Mouse (Mus musculus): ENCODE results near the gene Zic1. TPM values are rescaled to one million over a fixed set of nuclear protein-coding genes. Genes with fewer than 3 reads are reported as not detected.

Gene Zic1
- total and polyA plus RNA-seq, 3 experiments, result 0.08 TPM; not detected in 2

- H3K9ac ChIP-seq (ENCODE audit: low read depth, low read length), result no peak overlapping the region
- H3K27ac ChIP-seq, result no peak overlapping the region
- no peak for TF ChIP-seq POLR2A (IDR thresholded peaks at IDR 0.05; ENCODE audit: insufficient read depth, low read depth, low read length)
- no peak for TF ChIP-seq EP300 (IDR thresholded peaks at IDR 0.05; ENCODE audit: insufficient read depth, low read depth, low read length)
- no peak for TF ChIP-seq CTCF (IDR thresholded peaks at IDR 0.05)
- H3K36me3 ChIP-seq (ENCODE audit: control insufficient read depth, insufficient read depth, low read length), result no peaks in the 10 kb centered on the region
- H3K4me3 ChIP-seq, result no peak overlapping the region
- intact Hi-C loops (cut with DNase I), result no loop called here
- H3K4me1 ChIP-seq (ENCODE audit: control insufficient read depth, insufficient read depth, low read length), result no peaks in the 10 kb centered on the region
- H3K79me2 ChIP-seq (replicated peaks; ENCODE audit: control insufficient read depth, insufficient read depth, low read length), result no peaks in the 10 kb centered on the region
- H3K27me3 ChIP-seq (ENCODE audit: control insufficient read depth, insufficient read depth, low read length), result peaks cover 30% of the 10 kb centered on the region
- DNase-seq, result no peak
- WGBS, result 6% methylated on average over 8 of the region's 8 CpGs
Measured at GRCm38 (mm10) chr9:91385561-91386430, 20.2 kb upstream of the Zic1 start.

DNA sequence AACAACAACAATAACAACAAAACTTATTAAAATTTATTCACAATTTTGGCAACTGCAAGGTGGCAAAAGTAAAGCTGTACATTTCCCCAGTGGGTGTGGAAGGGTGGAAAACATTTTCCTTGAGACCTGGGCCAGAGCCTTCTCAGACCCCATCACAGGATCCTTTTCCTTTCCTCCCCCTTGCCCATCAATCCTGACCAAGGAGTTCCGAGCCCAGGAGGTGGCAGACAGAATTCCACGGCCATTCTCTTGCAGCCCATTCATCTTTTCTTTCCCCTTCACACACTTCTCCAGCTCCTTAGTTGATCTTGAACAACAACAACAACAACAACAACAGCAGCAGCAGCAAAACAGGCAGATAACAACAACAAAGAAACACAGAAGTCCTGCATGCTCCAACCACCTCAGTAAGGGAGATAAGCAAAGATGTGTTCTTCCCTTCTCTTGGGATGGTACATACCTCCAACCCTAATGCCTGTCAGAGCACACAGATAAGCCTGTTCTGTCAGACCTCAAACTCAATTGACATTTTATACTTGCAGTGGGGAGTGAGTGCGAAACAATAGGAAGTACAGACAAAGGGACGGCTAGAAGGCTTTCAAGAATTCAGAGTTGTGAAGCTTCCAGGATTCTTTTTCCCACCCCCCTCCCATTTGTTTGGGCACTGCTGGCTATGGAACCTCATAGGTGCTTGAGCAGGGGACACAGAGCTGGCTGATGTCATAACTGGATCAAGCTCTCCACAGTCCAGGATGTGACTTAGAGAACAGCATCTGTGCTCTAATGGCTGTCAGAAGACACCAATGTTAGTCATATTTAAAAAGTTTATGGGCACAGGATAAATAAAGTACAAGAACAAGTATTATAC, 19.3 kb upstream of the Zic1 start:
- H3K4me1 ChIP-seq (ENCODE audit: control insufficient read depth, insufficient read depth, low read length), result no peaks in the 10 kb centered on the region

DNA sequence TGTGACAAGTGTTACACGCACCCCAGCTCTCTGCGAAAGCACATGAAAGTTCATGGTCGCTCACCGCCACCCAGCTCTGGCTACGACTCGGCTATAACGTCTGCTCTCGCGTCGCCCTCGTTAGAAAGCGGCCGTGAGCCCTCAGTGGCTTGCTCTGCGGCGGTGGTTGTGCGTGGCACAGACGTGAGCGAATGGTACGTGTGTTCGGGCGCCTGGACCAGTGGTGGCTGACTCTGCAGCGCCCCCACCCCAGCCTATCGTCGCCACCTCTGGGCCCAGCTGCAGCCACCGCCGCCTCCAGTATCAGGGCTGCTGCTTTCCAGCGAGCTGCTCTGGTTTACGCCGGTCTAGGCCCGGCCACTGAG, 18.5 kb upstream of the Zic1 start:
- no peaks in the 10 kb centered on the region for H3K79me2 ChIP-seq (replicated peaks; ENCODE audit: control insufficient read depth, insufficient read depth, low read length)
- no peaks in the 10 kb centered on the region for H3K4me1 ChIP-seq (ENCODE audit: control insufficient read depth, insufficient read depth, low read length)
- DNase-seq, result no peak
- no peaks in the 10 kb centered on the region for H3K36me3 ChIP-seq (ENCODE audit: control insufficient read depth, insufficient read depth, low read length)
- TF ChIP-seq POLR2A (IDR thresholded peaks at IDR 0.05; ENCODE audit: insufficient read depth, low read depth, low read length) (no peak), EP300 (IDR thresholded peaks at IDR 0.05; ENCODE audit: insufficient read depth, low read depth, low read length) (no peak), CTCF (IDR thresholded peaks at IDR 0.05) (no peak)
- H3K27ac ChIP-seq, result no peak overlapping the region
- H3K4me3 ChIP-seq, result no peak overlapping the region
- H3K27me3 ChIP-seq (ENCODE audit: control insufficient read depth, insufficient read depth, low read length), result peaks cover 36% of the 10 kb centered on the region
- WGBS, result 2% methylated on average over 30 of the region's 30 CpGs
- H3K9ac ChIP-seq (ENCODE audit: low read depth, low read length), result no peak overlapping the region
- intact Hi-C loops (cut with DNase I), result no loop called here

More for the DNA sequence above, 19.3 kb upstream of the Zic1 start:
- no peak for DNase-seq
- Histone ChIP-seq H3K4me3 (no peak overlapping the region), H3K27ac (no peak overlapping the region), H3K9ac (ENCODE audit: low read depth, low read length) (no peak overlapping the region), H3K36me3 (ENCODE audit: control insufficient read depth, insufficient read depth, low read length) (no peaks in the 10 kb centered on the region), H3K79me2 (replicated peaks; ENCODE audit: control insufficient read depth, insufficient read depth, low read length) (no peaks in the 10 kb centered on the region), H3K27me3 (ENCODE audit: control insufficient read depth, insufficient read depth, low read length) (peaks cover 35% of the 10 kb centered on the region)
- intact Hi-C loops (cut with DNase I), result no loop called here
- TF ChIP-seq EP300 (IDR thresholded peaks at IDR 0.05; ENCODE audit: insufficient read depth, low read depth, low read length) (no peak), CTCF (IDR thresholded peaks at IDR 0.05) (no peak), POLR2A (IDR thresholded peaks at IDR 0.05; ENCODE audit: insufficient read depth, low read depth, low read length) (no peak)
- WGBS, result 9% methylated on average over 4 of the region's 4 CpGs

GRCm38 (mm10) chr9:91383441-91384135, 18.0 kb upstream of the Zic1 start:
- H3K9ac ChIP-seq (ENCODE audit: low read depth, low read length), result no peak overlapping the region
- intact Hi-C loops (cut with DNase I), result no loop called here
- WGBS, result 3% methylated on average over 28 of the region's 28 CpGs
- no peak overlapping the region for H3K27ac ChIP-seq
- no peak for DNase-seq
- TF ChIP-seq CTCF (IDR thresholded peaks at IDR 0.05) (no peak), POLR2A (IDR thresholded peaks at IDR 0.05; ENCODE audit: insufficient read depth, low read depth, low read length) (no peak), EP300 (IDR thresholded peaks at IDR 0.05; ENCODE audit: insufficient read depth, low read depth, low read length) (no peak)
- no peaks in the 10 kb centered on the region for H3K79me2 ChIP-seq (replicated peaks; ENCODE audit: control insufficient read depth, insufficient read depth, low read length)
- peaks cover 41% of the 10 kb centered on the region for H3K27me3 ChIP-seq (ENCODE audit: control insufficient read depth, insufficient read depth, low read length)
- no peak overlapping the region for H3K4me3 ChIP-seq
- no peaks in the 10 kb centered on the region for H3K36me3 ChIP-seq (ENCODE audit: control insufficient read depth, insufficient read depth, low read length)
- no peaks in the 10 kb centered on the region for H3K4me1 ChIP-seq (ENCODE audit: control insufficient read depth, insufficient read depth, low read length)

GRCm38 (mm10) chr9:91382471-91383255, 17.1 kb upstream of the Zic1 start:
- peaks cover 46% of the 10 kb centered on the region for H3K27me3 ChIP-seq (ENCODE audit: control insufficient read depth, insufficient read depth, low read length)
- H3K27ac ChIP-seq, result no peak overlapping the region
- no peaks in the 10 kb centered on the region for H3K4me1 ChIP-seq (ENCODE audit: control insufficient read depth, insufficient read depth, low read length)
- no peak overlapping the region for H3K4me3 ChIP-seq
- TF ChIP-seq CTCF (IDR thresholded peaks at IDR 0.05) (no peak), POLR2A (IDR thresholded peaks at IDR 0.05; ENCODE audit: insufficient read depth, low read depth, low read length) (no peak), EP300 (IDR thresholded peaks at IDR 0.05; ENCODE audit: insufficient read depth, low read depth, low read length) (no peak)
- DNase-seq, result no peak
- no peak overlapping the region for H3K9ac ChIP-seq (ENCODE audit: low read depth, low read length)
- intact Hi-C loops (cut with DNase I), result no loop called here
- 9% methylated on average over 24 of the region's 24 CpGs for WGBS
- H3K36me3 ChIP-seq (ENCODE audit: control insufficient read depth, insufficient read depth, low read length), result no peaks in the 10 kb centered on the region
- no peaks in the 10 kb centered on the region for H3K79me2 ChIP-seq (replicated peaks; ENCODE audit: control insufficient read depth, insufficient read depth, low read length)
